Comparison of ENCODE assay signal across 8 mouse cellular contexts in genomic region chr7:28393272-28393951, GRCm38 (mm10). TPM values are rescaled to one million over a fixed set of nuclear protein-coding genes. Genes with fewer than 3 reads are reported as not detected.
DNase-seq lines count a peak whose midpoint lies in the region; ATAC-seq and TF ChIP-seq lines count a peak whose summit lies in the region.

No protein-coding gene starts in this region.

- no peaks in the 10 kb centered on the region for H3K9me3 ChIP-seq in heart, embryonic 12.5 days (replicated peaks)
- no peaks in the 10 kb centered on the region for H3K9me3 ChIP-seq in E14TG2a.4 (ENCODE audit: low read length)
- no peaks in the 10 kb centered on the region for H3K9me3 ChIP-seq in forebrain, embryonic 15.5 days
- H3K9me3 ChIP-seq in liver, embryonic 14.5 days (ENCODE audit: control insufficient read depth, low read length) = no peaks in the 10 kb centered on the region

- TF ChIP-seq CTCF in E14TG2a.4 (conservative IDR thresholded peaks at IDR 0.05; ENCODE audit: low read length) = no peak
- TF ChIP-seq CTCF in liver, embryonic 14.5 days (IDR thresholded peaks at IDR 0.05; ENCODE audit: low read depth) = no peak

- intact Hi-C loops in gastrocnemius, postnatal 14 days (cut with DNase I; ENCODE audit: low total_unique reads) = no loop called here

- peak overlapping the region; percentile 88 for H3K9ac ChIP-seq in heart, embryonic 12.5 days
- H3K9ac ChIP-seq in forebrain, embryonic 15.5 days (replicated peaks) = peak overlapping the region; percentile 82
- H3K9ac ChIP-seq in liver, embryonic 14.5 days (replicated peaks) = peak overlapping the region; percentile 76

- H3K4me1 ChIP-seq in heart, embryonic 12.5 days (replicated peaks) = peaks cover 20% of the 10 kb centered on the region
- H3K4me1 ChIP-seq in E14TG2a.4 (replicated peaks; ENCODE audit: low read depth, low read length) = peaks cover 45% of the 10 kb centered on the region
- H3K4me1 ChIP-seq in forebrain, embryonic 15.5 days = peaks cover 20% of the 10 kb centered on the region
- H3K4me1 ChIP-seq in liver, embryonic 14.5 days (replicated peaks; ENCODE audit: control insufficient read depth in 2 of 2, insufficient read depth in 2 of 2, low read length in 1 of 2) = peaks cover 8 to 10% of the 10 kb centered on the region in 2 experiments

- DNase-seq in heart, adult 18-20 months = no peak
- DNase-seq in liver, embryonic 14.5 days (ENCODE audit: low read depth in 3 of 3, low spot score in 3 of 3) = no peak
- DNase-seq in gastrocnemius, postnatal 14 days = no peak
- no peak for DNase-seq in cerebellum, adult 11-12 months
- DNase-seq in layer of hippocampus, adult 9-10 months (ENCODE audit: low spot score) = no peak

- peak overlapping the region; percentile 98 for H3K4me2 ChIP-seq in heart, embryonic 12.5 days
- H3K4me2 ChIP-seq in forebrain, embryonic 15.5 days (replicated peaks) = peak overlapping the region; percentile 95
- peak overlapping the region; percentile 93 for H3K4me2 ChIP-seq in liver, embryonic 14.5 days (ENCODE audit: low read depth)

- peak overlapping the region; percentile 68 for H3K27ac ChIP-seq in heart, embryonic 12.5 days (ENCODE audit: poor library complexity, severe bottlenecking)
- H3K27ac ChIP-seq in forebrain, embryonic 15.5 days (replicated peaks) = peak overlapping the region; percentile 78
- peak overlapping the region; percentile 9 for H3K27ac ChIP-seq in liver, embryonic 14.5 days

- peak overlapping the region; percentile 92 for H3K4me3 ChIP-seq in heart, embryonic 12.5 days
- peak overlapping the region; percentile 99 for H3K4me3 ChIP-seq in E14TG2a.4 (replicated peaks; ENCODE audit: low read length)
- H3K4me3 ChIP-seq in forebrain, embryonic 15.5 days = peak overlapping the region; percentile 79
- H3K4me3 ChIP-seq in liver, embryonic 14.5 days (ENCODE audit: insufficient read depth in 1 of 2, low read depth in 2 of 2, low read length in 2 of 2) = peak overlapping the region; percentile 73 to 79

- 4% methylated on average over 22 of the region's 22 CpGs for WGBS in heart, embryonic 12.5 days
- 6% methylated on average over 22 of the region's 22 CpGs for WGBS in forebrain, embryonic 15.5 days
- WGBS in liver, embryonic 14.5 days (ENCODE audit: insufficient replicate concordance) = 6% methylated on average over 22 of the region's 22 CpGs

- H3K27me3 ChIP-seq in heart, embryonic 12.5 days (replicated peaks) = no peaks in the 10 kb centered on the region
- H3K27me3 ChIP-seq in E14TG2a.4 (ENCODE audit: insufficient read depth, low read length) = no peaks in the 10 kb centered on the region
- H3K27me3 ChIP-seq in forebrain, embryonic 15.5 days = no peaks in the 10 kb centered on the region
- no peaks in the 10 kb centered on the region for H3K27me3 ChIP-seq in liver, embryonic 14.5 days (ENCODE audit: control insufficient read depth, insufficient read depth, low read length)

- 0 out of 2 replicates have a peak, but pooled peaks have one; percentile 0 for ATAC-seq in heart, embryonic 12.5 days (ENCODE audit: insufficient number of reproducible peaks, low FRiP score)
- ATAC-seq in forebrain, embryonic 15.5 days (replicated peaks) = no peak; the same call in 1 of the 2 replicates
- no peak for ATAC-seq in liver, embryonic 14.5 days (ENCODE audit: insufficient read depth)

- H3K36me3 ChIP-seq in heart, embryonic 12.5 days = peaks cover 61% of the 10 kb centered on the region
- peaks cover 69% of the 10 kb centered on the region for H3K36me3 ChIP-seq in E14TG2a.4 (ENCODE audit: insufficient read depth, low read length)
- H3K36me3 ChIP-seq in forebrain, embryonic 15.5 days = peaks cover 59% of the 10 kb centered on the region
- H3K36me3 ChIP-seq in liver, embryonic 14.5 days (replicated peaks; ENCODE audit: control insufficient read depth, insufficient read depth, low read depth) = peaks cover 19% of the 10 kb centered on the region

- TF ChIP-seq EP300 in liver, embryonic 14.5 days (IDR thresholded peaks at IDR 0.05; ENCODE audit: low read depth) = no peak

RNA-seq across cellular contexts. Expression of gene Paf1, which starts 0.7 kb away (rescaled TPM):
- polyA plus RNA-seq in heart, embryonic 12.5 days (2016; fragmentation: Nextera tagmentation; extraction: Ambion mirVana) = 68.5 and 70.4 TPM in 2 replicates
- 10 to 100 TPM; 39.5 to 44.5 TPM for total RNA-seq in heart, adult 18-20 months (2021)
- polyA plus RNA-seq in forebrain, embryonic 15.5 days (2015; fragmentation: Nextera tagmentation; extraction: Ambion mirVana) = 98.0 and 106 TPM in 2 replicates
- polyA plus RNA-seq in liver, embryonic 14.5 days (2012; rRNA removed) = 25.2 and 40.4 TPM in 2 replicates
- polyA plus RNA-seq in liver, embryonic 14.5 days (2014; fragmentation: Nextera tagmentation; extraction: Ambion mirVana) = 15.0 and 18.3 TPM in 2 replicates
- 10 to 100 TPM; 32.9 to 34.8 TPM for total RNA-seq in gastrocnemius, postnatal 14 days (2021)

RNA-seq across cellular contexts. Expression of gene Med29, which starts 0.9 kb away (rescaled TPM):
- 45.4 and 46.5 TPM in 2 replicates for polyA plus RNA-seq in heart, embryonic 12.5 days (2016; fragmentation: Nextera tagmentation; extraction: Ambion mirVana)
- total RNA-seq in heart, adult 18-20 months (2021) = 10 to 100 TPM; 21.8 TPM
- 44.6 and 46.9 TPM in 2 replicates for polyA plus RNA-seq in forebrain, embryonic 15.5 days (2015; fragmentation: Nextera tagmentation; extraction: Ambion mirVana)
- 21.0 and 22.2 TPM in 2 replicates for polyA plus RNA-seq in liver, embryonic 14.5 days (2012; rRNA removed)
- polyA plus RNA-seq in liver, embryonic 14.5 days (2014; fragmentation: Nextera tagmentation; extraction: Ambion mirVana) = 25.7 and 27.2 TPM in 2 replicates
- 10 to 100 TPM; 20.7 to 20.9 TPM for total RNA-seq in gastrocnemius, postnatal 14 days (2021)

RNA-seq across cellular contexts. Expression of gene Zfp36, which starts 13.4 kb away (rescaled TPM):
- polyA plus RNA-seq in heart, embryonic 12.5 days (2016; fragmentation: Nextera tagmentation; extraction: Ambion mirVana) = 15.9 and 16.5 TPM in 2 replicates
- 10 to 100 TPM; 18.4 to 27.3 TPM for total RNA-seq in heart, adult 18-20 months (2021)
- polyA plus RNA-seq in forebrain, embryonic 15.5 days (2015; fragmentation: Nextera tagmentation; extraction: Ambion mirVana) = 5.6 and 5.7 TPM in 2 replicates
- 3.9 and 5.1 TPM in 2 replicates for polyA plus RNA-seq in liver, embryonic 14.5 days (2012; rRNA removed)
- polyA plus RNA-seq in liver, embryonic 14.5 days (2014; fragmentation: Nextera tagmentation; extraction: Ambion mirVana) = 4.6 and 5.0 TPM in 2 replicates
- 10 to 100 TPM in 1 of 2 experiments, 1 to 10 TPM in 1; 5.9 to 11.6 TPM for total RNA-seq in gastrocnemius, postnatal 14 days (2021)

RNA-seq across cellular contexts. Expression of gene Plekhg2, which starts 21.0 kb away (rescaled TPM):
- 58.0 and 65.3 TPM in 2 replicates for polyA plus RNA-seq in heart, embryonic 12.5 days (2016; fragmentation: Nextera tagmentation; extraction: Ambion mirVana)
- total RNA-seq in heart, adult 18-20 months (2021) = 10 to 100 TPM; 11.3 to 13.4 TPM
- polyA plus RNA-seq in forebrain, embryonic 15.5 days (2015; fragmentation: Nextera tagmentation; extraction: Ambion mirVana) = 42.8 and 47.8 TPM in 2 replicates
- polyA plus RNA-seq in liver, embryonic 14.5 days (2012; rRNA removed) = 3.2 and 3.3 TPM in 2 replicates
- polyA plus RNA-seq in liver, embryonic 14.5 days (2014; fragmentation: Nextera tagmentation; extraction: Ambion mirVana) = 2.7 and 3.4 TPM in 2 replicates
- total RNA-seq in gastrocnemius, postnatal 14 days (2021) = 10 to 100 TPM; 15.0 to 15.7 TPM

RNA-seq across cellular contexts. Expression of gene Rps16, which starts 43.0 kb away (rescaled TPM):
- polyA plus RNA-seq in heart, embryonic 12.5 days (2016; fragmentation: Nextera tagmentation; extraction: Ambion mirVana) = 629 and 630 TPM in 2 replicates
- 100 to 1,000 TPM; 517 to 602 TPM for total RNA-seq in heart, adult 18-20 months (2021)
- polyA plus RNA-seq in forebrain, embryonic 15.5 days (2015; fragmentation: Nextera tagmentation; extraction: Ambion mirVana) = 514 and 544 TPM in 2 replicates
- polyA plus RNA-seq in liver, embryonic 14.5 days (2012; rRNA removed) = 512 and 1,209 TPM in 2 replicates
- polyA plus RNA-seq in liver, embryonic 14.5 days (2014; fragmentation: Nextera tagmentation; extraction: Ambion mirVana) = 874 and 900 TPM in 2 replicates
- 100 to 1,000 TPM; 522 to 620 TPM for total RNA-seq in gastrocnemius, postnatal 14 days (2021)

Comparison
In these comparisons a context has a peak if more than half of its experiments do, and no peak if none do; other contexts are left out.
1. H3K27ac ChIP-seq: peak in every context shown above with its lines; median percentile 78 in forebrain, embryonic 15.5 days; 68 in heart, embryonic 12.5 days; 9 in liver, embryonic 14.5 days.